Mouse (Mus musculus) neural tube, embryonic 15.5 days (tissue): ENCODE data around the gene Rrp7a. TPM values are rescaled to one million over a fixed set of nuclear protein-coding genes. Genes with fewer than 3 reads are reported as not detected.
"Not testable (repeated sequence)": the region's sequence is repeated elsewhere in the genome, so short reads cannot be mapped to it uniquely, and the experiment has no call there.

Source experiments
- ATAC-seq: fragments of 200-750 bp; cut with Nextera tagmentation; 2 replicates; pipeline ENCODE4 v1.8.0; 2017; ENCODE audit warnings: mild to moderate bottlenecking, moderate TSS enrichment, moderate library complexity; ENCODE audit not compliant: low FRiP score
- H3K27ac ChIP-seq: fragments of 300-500 bp; sonication (generic); replicated peaks from 2 replicates; pipeline ENCODE4 v1.5.1; 2015; ENCODE audit warnings: mild to moderate bottlenecking, inconsistent platforms
- H3K27me3 ChIP-seq: fragments of 300-500 bp; sonication (generic); replicated peaks from 2 replicates; pipeline ENCODE4 v1.6.1; 2015; ENCODE audit warnings: inconsistent platforms
- H3K36me3 ChIP-seq: fragments of 300-500 bp; sonication (generic); 2 replicates; pipeline ENCODE4 v1.6.1; 2015; ENCODE audit warnings: inconsistent platforms
- H3K4me1 ChIP-seq: fragments of 300-500 bp; sonication (generic); 2 replicates; pipeline ENCODE4 v1.6.1; 2015; ENCODE audit warnings: inconsistent platforms
- H3K4me2 ChIP-seq: fragments of 300-500 bp; sonication (generic); 2 replicates; pipeline ENCODE4 v1.6.1; 2015; ENCODE audit warnings: inconsistent platforms, mild to moderate bottlenecking, moderate library complexity
- H3K4me3 ChIP-seq: fragments of 300-500 bp; sonication (generic); replicated peaks from 2 replicates; pipeline ENCODE4 v1.5.1; 2015; ENCODE audit warnings: mild to moderate bottlenecking, inconsistent platforms
- H3K9ac ChIP-seq: fragments of 300-500 bp; sonication (generic); replicated peaks from 2 replicates; pipeline ENCODE4 v1.6.1; 2015; ENCODE audit warnings: mild to moderate bottlenecking, inconsistent platforms
- H3K9me3 ChIP-seq: fragments of 300-500 bp; sonication (generic); replicated peaks from 2 replicates; pipeline ENCODE4 v1.6.1; 2016; ENCODE audit warnings: inconsistent platforms
- WGBS: fragments of 180-500 bp; shearing (Covaris S2); methylation state at CpG from one replicate; pipeline ENCODE4 v1.1.7; 2015; ENCODE audit warnings: mixed read lengths; 5-methylcytosine and 5-hydroxymethylcytosine counted together
- polyA plus RNA-seq: library from polyadenylated mRNA; unstranded; fragments of >200 nt; fragmentation: Nextera tagmentation; extraction: Ambion mirVana; gene quantifications from 2 replicates; pipeline ENCODE4 v1.2.1, GENCODE M21; 2015

Gene Rrp7a
- polyA plus RNA-seq, 1 experiment from 2014 or later = 77.4 TPM

GRCm38 (mm10) chr15:83150694-83151093, 28.1 kb upstream of the Rrp7a start:
- no peaks in the 10 kb centered on the region for H3K27me3 ChIP-seq
- H3K27ac ChIP-seq = no peak overlapping the region
- no peak overlapping the region for H3K9ac ChIP-seq
- H3K4me1 ChIP-seq = peaks cover 24% of the 10 kb centered on the region
- peaks cover 23% of the 10 kb centered on the region for H3K36me3 ChIP-seq
- no peak for ATAC-seq
- no peak overlapping the region for H3K4me2 ChIP-seq
- no peaks in the 10 kb centered on the region for H3K9me3 ChIP-seq
- WGBS = 85% methylated on average over 4 of the region's 4 CpGs
- H3K4me3 ChIP-seq = no peak overlapping the region

- no peak for ATAC-seq
- peaks cover 23% of the 10 kb centered on the region for H3K36me3 ChIP-seq
- peaks cover 24% of the 10 kb centered on the region for H3K4me1 ChIP-seq
- WGBS = 23% methylated on average over 3 of the region's 3 CpGs
- H3K27me3 ChIP-seq = no peaks in the 10 kb centered on the region
- no peaks in the 10 kb centered on the region for H3K9me3 ChIP-seq
- H3K9ac ChIP-seq = peak overlapping the region; percentile 95
- peak overlapping the region; percentile 85 for H3K4me2 ChIP-seq
- H3K27ac ChIP-seq = peak overlapping the region; percentile 99
- H3K4me3 ChIP-seq = peak overlapping the region; percentile 85
Measured at GRCm38 (mm10) chr15:83150073-83150442, 27.5 kb upstream of the Rrp7a start.

- no peaks in the 10 kb centered on the region for H3K27me3 ChIP-seq
- WGBS = under 1% methylated on average over 56 of the region's 56 CpGs
- ATAC-seq = peak; percentile 93
Measured at GRCm38 (mm10) chr15:83149196-83150072, 26.8 kb upstream of the Rrp7a start, which contains the start of gene Poldip3. Poldip3 (minus strand) TSS chr15:83149384.

GRCm38 (mm10) chr15:83148801-83149195, 26.2 kb upstream of the Rrp7a start:
- peak overlapping the region; percentile 95 for H3K9ac ChIP-seq
- peaks cover 18% of the 10 kb centered on the region for H3K36me3 ChIP-seq
- peaks cover 34% of the 10 kb centered on the region for H3K4me1 ChIP-seq
- no peaks in the 10 kb centered on the region for H3K9me3 ChIP-seq
- under 1% methylated on average over 37 of the region's 41 CpGs for WGBS
- H3K4me2 ChIP-seq = peak overlapping the region; percentile 85
- peak; percentile 86 for ATAC-seq
- no peaks in the 10 kb centered on the region for H3K27me3 ChIP-seq
- peak overlapping the region; percentile 85 for H3K4me3 ChIP-seq
- H3K27ac ChIP-seq = peak overlapping the region; percentile 99

More at GRCm38 (mm10) chr15:83149196-83150072, 26.8 kb upstream of the Rrp7a start, which contains the start of gene Poldip3:
- H3K4me2 ChIP-seq = peak within 1 kb of the TSS; percentile 85
- peaks cover 29% of the 10 kb centered on the region for H3K4me1 ChIP-seq
- peak within 1 kb of the TSS; percentile 99 for H3K27ac ChIP-seq
- peaks cover 22% of the 10 kb centered on the region for H3K36me3 ChIP-seq
- peak within 1 kb of the TSS; percentile 95 for H3K9ac ChIP-seq
- H3K4me3 ChIP-seq = peak within 1 kb of the TSS; percentile 85
- H3K9me3 ChIP-seq = no peaks in the 10 kb centered on the region

GRCm38 (mm10) chr15:83148395-83148794, 25.8 kb upstream of the Rrp7a start:
- H3K9ac ChIP-seq = peak overlapping the region; percentile 95
- peak overlapping the region; percentile 85 for H3K4me2 ChIP-seq
- H3K27me3 ChIP-seq = no peaks in the 10 kb centered on the region
- peak overlapping the region; percentile 85 for H3K4me3 ChIP-seq
- peaks cover 15% of the 10 kb centered on the region for H3K36me3 ChIP-seq
- H3K4me1 ChIP-seq = peaks cover 36% of the 10 kb centered on the region
- WGBS = 4% methylated on average over 21 of the region's 21 CpGs
- no peak for ATAC-seq
- H3K27ac ChIP-seq = peak overlapping the region; percentile 99
- H3K9me3 ChIP-seq = no peaks in the 10 kb centered on the region

GRCm38 (mm10) chr15:83145541-83145940, 22.9 kb upstream of the Rrp7a start:
- ATAC-seq = no peak
- peaks cover 15% of the 10 kb centered on the region for H3K36me3 ChIP-seq
- no peak overlapping the region for H3K27ac ChIP-seq
- no peaks in the 10 kb centered on the region for H3K27me3 ChIP-seq
- H3K4me3 ChIP-seq = no peak overlapping the region
- H3K9ac ChIP-seq = no peak overlapping the region
- 95% methylated on average over 6 of the region's 6 CpGs for WGBS
- H3K4me2 ChIP-seq = no peak overlapping the region
- no peaks in the 10 kb centered on the region for H3K9me3 ChIP-seq
- peaks cover 54% of the 10 kb centered on the region for H3K4me1 ChIP-seq

- no peak overlapping the region for H3K9ac ChIP-seq
- ATAC-seq = no peak
- H3K4me2 ChIP-seq = no peak overlapping the region
- H3K36me3 ChIP-seq = peaks cover 19% of the 10 kb centered on the region
- no peaks in the 10 kb centered on the region for H3K27me3 ChIP-seq
- H3K4me3 ChIP-seq = no peak overlapping the region
- H3K4me1 ChIP-seq = peaks cover 46% of the 10 kb centered on the region
- no peaks in the 10 kb centered on the region for H3K9me3 ChIP-seq
- H3K27ac ChIP-seq = peak overlapping the region; percentile 19; the same call in 1 of the 2 replicates
- WGBS = 39% methylated on average over 5 of the region's 5 CpGs
Measured at GRCm38 (mm10) chr15:83142861-83143260, 20.3 kb upstream of the Rrp7a start.

GRCm38 (mm10) chr15:83135654-83136053, 13.1 kb upstream of the Rrp7a start:
- no peaks in the 10 kb centered on the region for H3K27me3 ChIP-seq
- no peak for ATAC-seq
- H3K4me1 ChIP-seq = peaks cover 4% of the 10 kb centered on the region; the same call in 1 of the 2 replicates
- H3K4me3 ChIP-seq = no peak overlapping the region
- H3K27ac ChIP-seq = no peak overlapping the region
- WGBS = 92% methylated on average over 2 of the region's 2 CpGs
- H3K36me3 ChIP-seq = peaks cover 72% of the 10 kb centered on the region
- H3K4me2 ChIP-seq = no peak overlapping the region
- no peak overlapping the region for H3K9ac ChIP-seq
- H3K9me3 ChIP-seq = no peaks in the 10 kb centered on the region

GRCm38 (mm10) chr15:83134671-83135070, 12.1 kb upstream of the Rrp7a start:
- Histone ChIP-seq H3K4me2 (no peak overlapping the region), H3K27ac (no peak overlapping the region), H3K9ac (no peak overlapping the region), H3K36me3 (peaks cover 82% of the 10 kb centered on the region), H3K9me3 (no peaks in the 10 kb centered on the region), H3K4me3 (no peak overlapping the region), H3K27me3 (no peaks in the 10 kb centered on the region), H3K4me1 (no peaks in the 10 kb centered on the region)
- ATAC-seq = no peak
- 79% methylated on average over 6 of the region's 6 CpGs for WGBS

- no peak for ATAC-seq
- 91% methylated on average over 7 of the region's 7 CpGs for WGBS
Measured at GRCm38 (mm10) chr15:83129530-83130231, 7.1 kb upstream of the Rrp7a start.

GRCm38 (mm10) chr15:83127037-83127436, 4.4 kb upstream of the Rrp7a start:
- not testable (repeated sequence) for H3K9ac ChIP-seq, H3K4me2 ChIP-seq, H3K27ac ChIP-seq, H3K4me3 ChIP-seq, H3K27me3 ChIP-seq, ATAC-seq, H3K4me1 ChIP-seq, H3K9me3 ChIP-seq
- 29% methylated on average over 3 of the region's 3 CpGs for WGBS
- peaks cover 67% of the 10 kb centered on the region for H3K36me3 ChIP-seq

More at GRCm38 (mm10) chr15:83129530-83130231, 7.1 kb upstream of the Rrp7a start:
- Histone ChIP-seq H3K36me3 (peaks cover 91% of the 10 kb centered on the region), H3K27ac (no peak overlapping the region), H3K4me3 (no peak overlapping the region), H3K4me2 (no peak overlapping the region), H3K27me3 (no peaks in the 10 kb centered on the region), H3K4me1 (no peaks in the 10 kb centered on the region), H3K9ac (no peak overlapping the region), H3K9me3 (no peaks in the 10 kb centered on the region)
